Mouse (Mus musculus): ENCODE measurements at regions not wholly inside any gene's neighbourhood (a gene's known extent, or its start where the extent isn't known, plus 50 kb on each side); places are given as distances from the start of the nearest gene placed in this dataset.

- WGBS, result 83% methylated on average over 3 of the region's 3 CpGs
- no peak for ATAC-seq (ENCODE audit: insufficient number of reproducible peaks, insufficient read depth, low FRiP score, low read depth)
These were observed 248.2 kb upstream of the Atp2b1 start for GRCm38 (mm10) chr10:98665936-98666505.

DNA sequence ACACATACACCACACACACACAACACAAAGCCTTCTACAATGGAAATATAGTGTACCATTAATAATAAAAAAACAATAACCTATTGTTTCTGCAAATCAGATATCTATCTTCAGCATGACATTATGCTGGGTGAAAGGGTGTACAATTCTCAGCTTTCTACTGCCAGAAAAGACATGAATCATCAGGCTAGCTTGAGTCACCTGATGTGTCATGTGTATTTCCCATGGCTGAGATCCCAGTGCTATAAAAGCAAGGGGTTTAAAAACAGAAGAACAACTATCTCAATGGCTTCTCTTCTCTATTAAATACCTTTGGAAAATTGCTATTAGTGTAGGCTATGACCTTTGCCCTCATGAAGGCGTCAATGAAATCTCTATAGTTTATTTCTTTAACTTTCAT lies 246.5 kb upstream of the Atp2b1 start:
- Histone ChIP-seq H3K9ac (ENCODE audit: low read length) (no peak overlapping the region), H3K4me2 (ENCODE audit: low read length) (no peak overlapping the region), H3K9me3 (ENCODE audit: control insufficient read depth, low read length) (no peaks in the 10 kb centered on the region), H3K27me3 (ENCODE audit: control insufficient read depth, insufficient read depth, low read length) (no peaks in the 10 kb centered on the region), H3K4me1 (ENCODE audit: control insufficient read depth in 2 of 2, insufficient read depth in 2 of 2, low read length in 2 of 2) (no peaks in the 10 kb centered on the region), H3K4me3 (ENCODE audit: control insufficient read depth in 1 of 2, insufficient read depth in 1 of 2, low read depth in 1 of 2, low read length in 2 of 2) (no peak overlapping the region), H3K27ac (replicated peaks in 1 of 2; ENCODE audit: control insufficient read depth in 1 of 2, insufficient read depth in 1 of 2, low read depth in 2 of 2, low read length in 2 of 2) (no peak overlapping the region), H3K36me3 (ENCODE audit: control insufficient read depth, insufficient read depth, low read length) (no peaks in the 10 kb centered on the region)
- ATAC-seq (ENCODE audit: insufficient number of reproducible peaks, insufficient read depth, low FRiP score, low read depth), result no peak
- 82% methylated on average over 1 of the region's 1 CpGs for WGBS

More at GRCm38 (mm10) chr10:98665936-98666505, 248.2 kb upstream of the Atp2b1 start:
- Histone ChIP-seq H3K4me2 (ENCODE audit: low read length) (no peak overlapping the region), H3K4me1 (ENCODE audit: control insufficient read depth in 2 of 2, insufficient read depth in 2 of 2, low read length in 2 of 2) (no peaks in the 10 kb centered on the region), H3K4me3 (ENCODE audit: control insufficient read depth in 1 of 2, insufficient read depth in 1 of 2, low read depth in 1 of 2, low read length in 2 of 2) (no peak overlapping the region), H3K27ac (replicated peaks in 1 of 2; ENCODE audit: control insufficient read depth in 1 of 2, insufficient read depth in 1 of 2, low read depth in 2 of 2, low read length in 2 of 2) (no peak overlapping the region), H3K9ac (ENCODE audit: low read length) (no peak overlapping the region), H3K27me3 (ENCODE audit: control insufficient read depth, insufficient read depth, low read length) (no peaks in the 10 kb centered on the region), H3K36me3 (ENCODE audit: control insufficient read depth, insufficient read depth, low read length) (no peaks in the 10 kb centered on the region), H3K9me3 (ENCODE audit: control insufficient read depth, low read length) (no peaks in the 10 kb centered on the region)

DNA sequence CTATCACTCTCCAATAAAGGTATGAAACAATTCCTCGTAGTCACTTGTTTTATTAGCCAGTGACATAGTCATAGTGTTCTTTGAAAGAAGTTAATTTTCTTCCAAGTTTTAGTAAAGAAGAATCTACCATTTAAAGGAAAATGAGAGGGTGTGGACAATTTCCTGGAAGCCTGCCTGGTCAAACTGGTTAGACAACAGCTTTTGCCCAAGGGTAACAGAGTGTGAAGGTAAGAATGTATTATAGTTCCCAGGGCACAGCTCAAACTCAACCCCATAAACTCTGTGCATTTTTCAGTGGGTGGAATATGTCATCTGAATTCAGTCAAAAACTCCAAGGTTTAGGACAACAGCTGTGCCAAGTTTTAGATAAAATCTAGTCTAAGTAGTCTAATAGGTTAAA lies 240.1 kb upstream of the Atp2b1 start:
- H3K36me3 ChIP-seq (ENCODE audit: control insufficient read depth, insufficient read depth, low read length), result no peaks in the 10 kb centered on the region
- H3K27me3 ChIP-seq (ENCODE audit: control insufficient read depth, insufficient read depth, low read length), result no peaks in the 10 kb centered on the region
- no peaks in the 10 kb centered on the region for H3K4me1 ChIP-seq (ENCODE audit: control insufficient read depth in 2 of 2, insufficient read depth in 2 of 2, low read length in 2 of 2)
- no peaks in the 10 kb centered on the region for H3K9me3 ChIP-seq (ENCODE audit: control insufficient read depth, low read length)
- WGBS, result 90% methylated on average over 1 of the region's 1 CpGs
- H3K9ac ChIP-seq (ENCODE audit: low read length), result no peak overlapping the region
- no peak for ATAC-seq (ENCODE audit: insufficient number of reproducible peaks, insufficient read depth, low FRiP score, low read depth)
- no peak overlapping the region for H3K27ac ChIP-seq (replicated peaks in 1 of 2; ENCODE audit: control insufficient read depth in 1 of 2, insufficient read depth in 1 of 2, low read depth in 2 of 2, low read length in 2 of 2)
- H3K4me2 ChIP-seq (ENCODE audit: low read length), result no peak overlapping the region
- no peak overlapping the region for H3K4me3 ChIP-seq (ENCODE audit: control insufficient read depth in 1 of 2, insufficient read depth in 1 of 2, low read depth in 1 of 2, low read length in 2 of 2)

DNA sequence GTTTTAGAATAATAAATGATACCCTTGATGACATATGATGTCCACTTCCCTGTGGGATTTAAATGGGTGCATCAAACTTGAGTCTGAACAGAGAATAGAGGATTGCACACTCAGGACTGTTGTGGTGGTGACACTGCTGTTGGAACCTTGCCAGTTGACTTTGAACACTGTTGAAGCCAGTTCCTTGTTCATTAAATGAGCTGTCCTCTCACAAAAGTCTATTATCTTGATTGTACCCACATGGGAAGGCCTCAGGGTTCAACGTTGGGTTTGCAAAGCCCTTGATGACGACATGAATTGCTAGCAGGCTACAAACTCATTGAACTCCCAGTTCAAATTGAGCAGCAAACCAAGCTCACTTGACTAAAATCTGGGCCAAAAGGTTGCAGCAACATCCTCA lies 237.3 kb upstream of the Atp2b1 start:
- Histone ChIP-seq H3K27me3 (ENCODE audit: control insufficient read depth, insufficient read depth, low read length) (no peaks in the 10 kb centered on the region), H3K4me3 (ENCODE audit: control insufficient read depth in 1 of 2, insufficient read depth in 1 of 2, low read depth in 1 of 2, low read length in 2 of 2) (no peak overlapping the region), H3K9ac (ENCODE audit: low read length) (no peak overlapping the region), H3K9me3 (ENCODE audit: control insufficient read depth, low read length) (no peaks in the 10 kb centered on the region), H3K36me3 (ENCODE audit: control insufficient read depth, insufficient read depth, low read length) (no peaks in the 10 kb centered on the region), H3K4me2 (ENCODE audit: low read length) (no peak overlapping the region), H3K4me1 (ENCODE audit: control insufficient read depth in 2 of 2, insufficient read depth in 2 of 2, low read length in 2 of 2) (no peaks in the 10 kb centered on the region), H3K27ac (replicated peaks in 1 of 2; ENCODE audit: control insufficient read depth in 1 of 2, insufficient read depth in 1 of 2, low read depth in 2 of 2, low read length in 2 of 2) (no peak overlapping the region)
- no peak for ATAC-seq (ENCODE audit: insufficient number of reproducible peaks, insufficient read depth, low FRiP score, low read depth)
- WGBS, result 56% methylated on average over 2 of the region's 2 CpGs

DNA sequence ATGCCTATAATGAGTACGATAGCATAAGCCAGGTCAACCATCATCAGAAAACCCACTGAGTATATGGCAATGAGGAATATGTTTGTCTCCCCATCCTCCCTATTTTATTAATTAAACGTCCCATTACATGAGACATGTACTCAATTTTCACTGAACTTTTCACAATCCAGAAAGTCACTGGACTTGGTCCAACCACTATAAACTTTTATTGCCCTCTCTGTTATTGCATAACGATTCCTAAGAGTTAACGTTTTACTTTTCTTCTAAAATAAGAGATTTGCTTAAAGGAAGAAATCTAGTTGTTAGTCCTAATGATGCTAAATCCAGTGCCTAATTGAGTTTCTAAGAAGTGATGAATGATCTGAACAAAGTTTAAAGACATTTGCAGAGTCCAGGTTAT lies 236.0 kb upstream of the Atp2b1 start:
- H3K4me1 ChIP-seq (ENCODE audit: control insufficient read depth in 2 of 2, insufficient read depth in 2 of 2, low read length in 2 of 2), result no peaks in the 10 kb centered on the region
- 86% methylated on average over 4 of the region's 4 CpGs for WGBS
- ATAC-seq (ENCODE audit: insufficient number of reproducible peaks, insufficient read depth, low FRiP score, low read depth), result no peak

DNA sequence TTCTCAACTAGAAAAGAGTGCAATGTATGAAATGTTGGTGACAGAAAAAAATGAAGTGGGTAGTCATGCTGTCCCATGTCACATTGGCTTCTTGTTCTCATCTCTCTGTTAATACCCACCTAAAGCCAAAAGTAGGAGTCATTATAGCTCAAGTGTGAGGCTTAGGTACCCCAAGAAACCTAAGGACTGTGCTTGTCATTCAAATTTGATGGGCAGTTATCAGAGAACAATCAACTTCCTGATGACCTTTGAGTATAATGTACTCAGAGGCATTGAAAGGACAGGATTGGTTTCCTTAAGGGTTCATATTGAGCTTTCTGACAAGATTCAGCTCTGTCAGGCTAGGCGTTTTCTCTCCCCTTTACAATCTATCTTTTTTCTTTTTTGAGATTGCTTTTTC lies 231.8 kb upstream of the Atp2b1 start:
- Histone ChIP-seq H3K27me3 (ENCODE audit: control insufficient read depth, insufficient read depth, low read length) (no peaks in the 10 kb centered on the region), H3K36me3 (ENCODE audit: control insufficient read depth, insufficient read depth, low read length) (no peaks in the 10 kb centered on the region), H3K9me3 (ENCODE audit: control insufficient read depth, low read length) (no peaks in the 10 kb centered on the region), H3K4me2 (ENCODE audit: low read length) (no peak overlapping the region), H3K27ac (replicated peaks in 1 of 2; ENCODE audit: control insufficient read depth in 1 of 2, insufficient read depth in 1 of 2, low read depth in 2 of 2, low read length in 2 of 2) (no peak overlapping the region), H3K9ac (ENCODE audit: low read length) (no peak overlapping the region), H3K4me1 (ENCODE audit: control insufficient read depth in 2 of 2, insufficient read depth in 2 of 2, low read length in 2 of 2) (peaks cover 0 to 3% of the 10 kb centered on the region in 2 experiments; a peak in 1 of 4 replicates), H3K4me3 (ENCODE audit: control insufficient read depth in 1 of 2, insufficient read depth in 1 of 2, low read depth in 1 of 2, low read length in 2 of 2) (no peak overlapping the region)
- 95% methylated on average over 1 of the region's 1 CpGs for WGBS
- no peak for ATAC-seq (ENCODE audit: insufficient number of reproducible peaks, insufficient read depth, low FRiP score, low read depth)

More for the DNA sequence above, 236.0 kb upstream of the Atp2b1 start:
- Histone ChIP-seq H3K9me3 (ENCODE audit: control insufficient read depth, low read length) (no peaks in the 10 kb centered on the region), H3K27me3 (ENCODE audit: control insufficient read depth, insufficient read depth, low read length) (no peaks in the 10 kb centered on the region), H3K4me3 (ENCODE audit: control insufficient read depth in 1 of 2, insufficient read depth in 1 of 2, low read depth in 1 of 2, low read length in 2 of 2) (no peak overlapping the region), H3K4me2 (ENCODE audit: low read length) (no peak overlapping the region), H3K36me3 (ENCODE audit: control insufficient read depth, insufficient read depth, low read length) (no peaks in the 10 kb centered on the region), H3K27ac (replicated peaks in 1 of 2; ENCODE audit: control insufficient read depth in 1 of 2, insufficient read depth in 1 of 2, low read depth in 2 of 2, low read length in 2 of 2) (no peak overlapping the region), H3K9ac (ENCODE audit: low read length) (no peak overlapping the region)

- no peak; the same call in 1 of the 2 replicates for ATAC-seq (ENCODE audit: insufficient number of reproducible peaks, insufficient read depth, low FRiP score, low read depth)
- Histone ChIP-seq H3K4me2 (ENCODE audit: low read length) (peak overlapping the region; percentile 49), H3K4me3 (ENCODE audit: control insufficient read depth in 1 of 2, insufficient read depth in 1 of 2, low read depth in 1 of 2, low read length in 2 of 2) (peak overlapping the region; percentile 8 to 20; a peak in 3 of 4 replicates), H3K36me3 (ENCODE audit: control insufficient read depth, insufficient read depth, low read length) (no peaks in the 10 kb centered on the region), H3K4me1 (ENCODE audit: control insufficient read depth in 2 of 2, insufficient read depth in 2 of 2, low read length in 2 of 2) (peaks cover 0 to 3% of the 10 kb centered on the region in 2 experiments; a peak in 1 of 4 replicates), H3K9me3 (ENCODE audit: control insufficient read depth, low read length) (no peaks in the 10 kb centered on the region), H3K27me3 (ENCODE audit: control insufficient read depth, insufficient read depth, low read length) (no peaks in the 10 kb centered on the region), H3K27ac (replicated peaks in 1 of 2; ENCODE audit: control insufficient read depth in 1 of 2, insufficient read depth in 1 of 2, low read depth in 2 of 2, low read length in 2 of 2) (no peak overlapping the region), H3K9ac (ENCODE audit: low read length) (peak overlapping the region; percentile 36; the same call in 1 of the 2 replicates)
- WGBS, result 24% methylated on average over 12 of the region's 12 CpGs
These were observed 230.0 kb upstream of the Atp2b1 start for GRCm38 (mm10) chr10:98684195-98684594.

- WGBS, result 68% methylated on average over 8 of the region's 8 CpGs
- Histone ChIP-seq H3K27ac (replicated peaks in 1 of 2; ENCODE audit: control insufficient read depth in 1 of 2, insufficient read depth in 1 of 2, low read depth in 2 of 2, low read length in 2 of 2) (no peak overlapping the region), H3K9me3 (ENCODE audit: control insufficient read depth, low read length) (no peaks in the 10 kb centered on the region), H3K4me2 (ENCODE audit: low read length) (peak overlapping the region; percentile 49), H3K9ac (ENCODE audit: low read length) (no peak overlapping the region), H3K4me1 (ENCODE audit: control insufficient read depth in 2 of 2, insufficient read depth in 2 of 2, low read length in 2 of 2) (peaks cover 0 to 3% of the 10 kb centered on the region in 2 experiments; a peak in 1 of 4 replicates), H3K27me3 (ENCODE audit: control insufficient read depth, insufficient read depth, low read length) (no peaks in the 10 kb centered on the region), H3K4me3 (ENCODE audit: control insufficient read depth in 1 of 2, insufficient read depth in 1 of 2, low read depth in 1 of 2, low read length in 2 of 2) (no peak overlapping the region), H3K36me3 (ENCODE audit: control insufficient read depth, insufficient read depth, low read length) (no peaks in the 10 kb centered on the region)
- ATAC-seq (ENCODE audit: insufficient number of reproducible peaks, insufficient read depth, low FRiP score, low read depth), result no peak
These were observed 229.5 kb upstream of the Atp2b1 start for GRCm38 (mm10) chr10:98684707-98685106.
